Mouse (Mus musculus) C2C12 (cell line): Measurements from ENCODE around the gene Cd200r2.

ENCODE experiments used
- CEBPB ChIP-seq: IDR thresholded peaks from one replicate; pipeline ENCODE4 v1.6.1; 2011; ENCODE audit warnings: low read depth, mild to moderate bottlenecking, control low read depth, moderate library complexity
- CTCF ChIP-seq: IDR thresholded peaks from one replicate; pipeline ENCODE4 v1.5.1; 2011; ENCODE audit not compliant: control insufficient read depth, insufficient read depth, insufficient read length
- FOSL1 ChIP-seq: IDR thresholded peaks from one replicate; pipeline ENCODE4 v1.8.0; 2011; ENCODE audit warnings: mild to moderate bottlenecking, low read length; ENCODE audit not compliant: poor library complexity, insufficient read depth, severe bottlenecking
- MAX ChIP-seq: IDR thresholded peaks from one replicate; pipeline ENCODE4 v1.6.1; 2011; ENCODE audit warnings: mild to moderate bottlenecking, control low read depth
- MYOD1 ChIP-seq: IDR thresholded peaks from one replicate; pipeline ENCODE4 v1.6.1; 2011; ENCODE audit warnings: low read depth; ENCODE audit not compliant: control insufficient read depth, insufficient read length
- USF1 ChIP-seq: IDR thresholded peaks from one replicate; pipeline ENCODE4 v1.6.1; 2011; ENCODE audit warnings: low read depth, mild to moderate bottlenecking, control low read depth, moderate library complexity

DNA sequence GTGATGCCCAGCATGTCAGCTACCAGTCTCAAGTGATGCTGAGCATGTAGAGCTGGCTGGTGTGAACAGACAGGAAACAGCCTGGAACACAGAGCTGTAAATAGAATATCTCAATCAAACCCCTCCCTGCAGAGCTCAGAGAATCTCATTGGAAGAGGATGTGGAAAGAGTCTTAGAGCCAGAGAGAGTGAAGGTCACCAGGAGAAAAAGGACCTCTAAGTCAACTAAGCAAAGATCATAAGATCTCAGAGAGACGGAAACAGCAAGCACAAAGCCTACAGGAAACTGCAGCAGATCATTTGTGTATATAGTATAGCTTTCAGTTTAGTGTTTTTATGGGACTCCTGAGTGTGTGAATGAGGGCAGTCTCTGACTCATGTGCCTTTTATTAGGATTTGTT, 8.3 kb downstream of the Cd200r2 start:
- TF ChIP-seq CTCF (no peak), MAX (no peak), MYOD1 (no peak), CEBPB (no peak), USF1 (no peak), FOSL1 (no peak)
